8 mouse cellular contexts compared by ENCODE assay signal in genomic region chr19:60945801-60946311, GRCm38 (mm10). TPM values are rescaled to one million over a fixed set of nuclear protein-coding genes. Genes with fewer than 3 reads are reported as not detected.
A peak's percentile ranks its signal among the peaks of the same experiment; 100 is the strongest.
DNase-seq lines count a peak whose midpoint lies in the region; ATAC-seq and TF ChIP-seq lines count a peak whose summit lies in the region.

No protein-coding gene starts in this region.

- peaks cover 3% of the 10 kb centered on the region; the same call in 1 of the 2 replicates for H3K4me1 ChIP-seq in intestine, embryonic 14.5 days (replicated peaks; ENCODE audit: control insufficient read depth, insufficient read depth, low read length)
- H3K4me1 ChIP-seq in lung, embryonic 15.5 days = peaks cover 34% of the 10 kb centered on the region
- no peaks in the 10 kb centered on the region for H3K4me1 ChIP-seq in forebrain, embryonic 15.5 days

- H3K9me3 ChIP-seq in intestine, embryonic 14.5 days (ENCODE audit: control insufficient read depth, low read length) = no peaks in the 10 kb centered on the region
- H3K9me3 ChIP-seq in lung, embryonic 15.5 days = no peaks in the 10 kb centered on the region
- no peaks in the 10 kb centered on the region for H3K9me3 ChIP-seq in forebrain, embryonic 15.5 days

- ATAC-seq in intestine, embryonic 14.5 days (replicated peaks; ENCODE audit: low FRiP score, low TSS enrichment, low read depth) = no peak
- peak; percentile 91 for ATAC-seq in lung, embryonic 15.5 days (ENCODE audit: borderline replicate concordance, extremely low read depth, low FRiP score, low TSS enrichment)
- ATAC-seq in forebrain, embryonic 15.5 days (replicated peaks) = no peak

- H3K4me2 ChIP-seq in intestine, embryonic 14.5 days (ENCODE audit: low read length) = no peak overlapping the region
- H3K4me2 ChIP-seq in lung, embryonic 15.5 days = no peak overlapping the region
- no peak overlapping the region for H3K4me2 ChIP-seq in forebrain, embryonic 15.5 days (replicated peaks)

- WGBS in intestine, embryonic 14.5 days = 56% methylated on average over 3 of the region's 3 CpGs
- 28% methylated on average over 3 of the region's 3 CpGs for WGBS in lung, embryonic 15.5 days
- 58% methylated on average over 3 of the region's 3 CpGs for WGBS in forebrain, embryonic 15.5 days

- no peaks in the 10 kb centered on the region for H3K27me3 ChIP-seq in intestine, embryonic 14.5 days (replicated peaks; ENCODE audit: control insufficient read depth, insufficient read depth, low read length)
- no peaks in the 10 kb centered on the region for H3K27me3 ChIP-seq in lung, embryonic 15.5 days
- no peaks in the 10 kb centered on the region for H3K27me3 ChIP-seq in splenic B cell, adult 2 months (ENCODE audit: control insufficient read depth, insufficient read depth, low read length, poor library complexity, severe bottlenecking)
- H3K27me3 ChIP-seq in forebrain, embryonic 15.5 days = no peaks in the 10 kb centered on the region

- TF ChIP-seq CTCF in gastrocnemius, adult 2 months (IDR thresholded peaks at IDR 0.05) = no peak

- peak; percentile 64 for DNase-seq in gastrocnemius, adult 2 months
- DNase-seq in gastrocnemius, postnatal 4 days (ENCODE audit: low spot score in 2 of 2) = no peak
- peak; percentile 51 for DNase-seq in adrenal gland, postnatal 25 days
- peak; percentile 59 for DNase-seq in fibroblast of lung, adult 2 months (ENCODE audit: low read depth)
- DNase-seq in intestine, embryonic 14.5 days (ENCODE audit: low spot score) = peak; percentile 55
- DNase-seq in splenic B cell, adult 2 months (ENCODE audit: low read depth, low spot score) = peak; percentile 23

- H3K36me3 ChIP-seq in intestine, embryonic 14.5 days (ENCODE audit: control insufficient read depth, insufficient read depth, low read length) = no peaks in the 10 kb centered on the region
- H3K36me3 ChIP-seq in lung, embryonic 15.5 days = no peaks in the 10 kb centered on the region
- H3K36me3 ChIP-seq in splenic B cell, adult 2 months (ENCODE audit: control insufficient read depth, insufficient read depth, low read length, poor library complexity, severe bottlenecking) = no peaks in the 10 kb centered on the region
- H3K36me3 ChIP-seq in forebrain, embryonic 15.5 days = no peaks in the 10 kb centered on the region

- peak overlapping the region; percentile 76 for H3K27ac ChIP-seq in gastrocnemius, adult 2 months
- H3K27ac ChIP-seq in intestine, embryonic 14.5 days (ENCODE audit: low read depth) = peak overlapping the region; percentile 61; the same call in 1 of the 2 replicates
- H3K27ac ChIP-seq in lung, embryonic 15.5 days = peak overlapping the region; percentile 85
- no peak overlapping the region for H3K27ac ChIP-seq in forebrain, embryonic 15.5 days (replicated peaks)

- no peak overlapping the region for H3K4me3 ChIP-seq in gastrocnemius, adult 2 months
- H3K4me3 ChIP-seq in intestine, embryonic 14.5 days (ENCODE audit: low read depth, low read length) = no peak overlapping the region
- H3K4me3 ChIP-seq in lung, embryonic 15.5 days = no peak overlapping the region
- no peak overlapping the region for H3K4me3 ChIP-seq in forebrain, embryonic 15.5 days

- H3K9ac ChIP-seq in intestine, embryonic 14.5 days (ENCODE audit: low read length) = no peak overlapping the region
- no peak overlapping the region for H3K9ac ChIP-seq in lung, embryonic 15.5 days
- H3K9ac ChIP-seq in forebrain, embryonic 15.5 days (replicated peaks) = no peak overlapping the region

- intact Hi-C loops in gastrocnemius, adult 2 months (cut with DNase I) = loop anchor here (5.0 kb wide), 1 partner anchor 59 kb away; the partner anchor contains the start of gene Grk5

RNA-seq across cellular contexts. Expression of gene Grk5, which starts 56.3 kb away (rescaled TPM):
- total RNA-seq in gastrocnemius, adult 2 months (2021) = 1 to 10 TPM; 3.9 to 5.4 TPM
- total RNA-seq in gastrocnemius, postnatal 4 days (2021) = 10 to 100 TPM; 12.9 to 16.0 TPM
- 17.9 and 25.6 TPM in 2 replicates for total RNA-seq in adrenal gland, postnatal 25 days (2021)
- 2.1 and 3.2 TPM in 2 replicates for polyA plus RNA-seq in intestine, embryonic 14.5 days (2014; fragmentation: Nextera tagmentation; extraction: Ambion mirVana)
- 3.2 and 4.2 TPM in 2 replicates for polyA plus RNA-seq in lung, embryonic 15.5 days (2015; fragmentation: Nextera tagmentation; extraction: Ambion mirVana)
- polyA plus RNA-seq in forebrain, embryonic 15.5 days (2015; fragmentation: Nextera tagmentation; extraction: Ambion mirVana) = 2.1 and 2.7 TPM in 2 replicates

Comparison
In these comparisons a context has a peak if more than half of its experiments do, and no peak if none do; other contexts are left out.
1. DNase-seq: peak in gastrocnemius, adult 2 months (single experiment), adrenal gland, postnatal 25 days (single experiment), fibroblast of lung, adult 2 months (single experiment), intestine, embryonic 14.5 days (single experiment) and splenic B cell, adult 2 months (single experiment); none in gastrocnemius, postnatal 4 days (0 of 2).